Mouse (Mus musculus) kidney, postnatal 0 days (tissue): ENCODE measurements at regions not wholly inside any gene's neighbourhood (a gene's known extent, or its start where the extent isn't known, plus 50 kb on each side); places are given as distances from the start of the nearest gene placed in this dataset.

Source experiments
- ATAC-seq: fragments of 200-750 bp; cut with Nextera tagmentation; replicated peaks from 2 replicates; pipeline ENCODE4 v1.8.0; 2017; ENCODE audit warnings: low read depth, moderate number of reproducible peaks, moderate TSS enrichment, moderate library complexity; ENCODE audit not compliant: low FRiP score
- DNase-seq: peaks from one replicate; pipeline ENCODE4 v3.0.0-alpha.2; 2016; ENCODE audit warnings: low spot score
- H3K27ac ChIP-seq: fragments of 300-500 bp; sonication (generic); 2 replicates; pipeline ENCODE4 v1.5.1; 2014; ENCODE audit warnings: mild to moderate bottlenecking
- H3K27me3 ChIP-seq: fragments of 300-500 bp; sonication (generic); 2 replicates; pipeline ENCODE4 v1.6.1; 2014; ENCODE audit warnings: low read length, mixed read lengths; ENCODE audit not compliant: insufficient read depth
- H3K36me3 ChIP-seq: fragments of 300-500 bp; sonication (generic); 2 replicates; pipeline ENCODE4 v1.6.1; 2014; ENCODE audit warnings: low read length, mixed read lengths; ENCODE audit not compliant: insufficient read depth
- H3K4me1 ChIP-seq: fragments of 300-500 bp; sonication (generic); replicated peaks from 2 replicates; pipeline ENCODE4 v1.6.1; 2014; ENCODE audit warnings: antibody characterized with exemption, low read length, mixed read lengths; ENCODE audit not compliant: insufficient read depth
- H3K4me2 ChIP-seq: fragments of 300-500 bp; sonication (generic); 2 replicates; pipeline ENCODE4 v1.6.1; 2014; ENCODE audit warnings: mild to moderate bottlenecking, low read length, moderate library complexity, mixed read lengths
- H3K4me3 ChIP-seq: fragments of 300-500 bp; sonication (generic); replicated peaks from 2 replicates; pipeline ENCODE4 v1.5.1; 2014; ENCODE audit warnings: low read depth, low read length
- H3K9ac ChIP-seq: fragments of 300-500 bp; sonication (generic); 2 replicates; pipeline ENCODE4 v1.6.1; 2014; ENCODE audit warnings: low read depth, low read length
- H3K9me3 ChIP-seq: fragments of 300-500 bp; sonication (generic); replicated peaks from 2 replicates; pipeline ENCODE4 v1.6.1; 2016; ENCODE audit warnings: low read length, inconsistent platforms, mixed read lengths
- CTCF ChIP-seq: IDR thresholded peaks from 2 replicates; pipeline ENCODE4 v1.5.1; 2016; ENCODE audit warnings: antibody characterized with exemption, low read depth, mild to moderate bottlenecking, moderate library complexity
- WGBS: fragments of 180-500 bp; shearing (Covaris S2); extraction: QIAGEN DNeasy Blood & Tissue Kit; methylation state at CpG from one replicate; pipeline ENCODE4 v1.1.7; 2014; 5-methylcytosine and 5-hydroxymethylcytosine counted together

GRCm38 (mm10) chr12:39326157-39326556, 547.0 kb downstream of the Etv1 start:
- TF ChIP-seq CTCF, result no peak
- Histone ChIP-seq H3K27me3 (no peaks in the 10 kb centered on the region), H3K36me3 (no peaks in the 10 kb centered on the region), H3K9ac (no peak overlapping the region), H3K4me2 (no peak overlapping the region), H3K4me1 (no peaks in the 10 kb centered on the region), H3K27ac (no peak overlapping the region), H3K9me3 (no peaks in the 10 kb centered on the region), H3K4me3 (no peak overlapping the region)
- 65% methylated on average over 7 of the region's 7 CpGs for WGBS
- ATAC-seq (no peak), DNase-seq (no peak)

GRCm38 (mm10) chr12:39326668-39327299, 547.6 kb downstream of the Etv1 start:
- no peak overlapping the region for H3K9ac ChIP-seq
- H3K36me3 ChIP-seq, result no peaks in the 10 kb centered on the region
- peak; percentile 6 for DNase-seq
- no peak overlapping the region for H3K4me3 ChIP-seq
- H3K4me2 ChIP-seq, result 0 out of 2 replicates have a peak overlapping the region, but pooled peaks have one; percentile 2
- no peaks in the 10 kb centered on the region for H3K27me3 ChIP-seq
- no peak overlapping the region for H3K27ac ChIP-seq
- ATAC-seq, result peak; percentile 46; the same call in 1 of the 2 replicates
- H3K4me1 ChIP-seq, result no peaks in the 10 kb centered on the region
- H3K9me3 ChIP-seq, result no peaks in the 10 kb centered on the region
- TF ChIP-seq CTCF, result no peak
- 65% methylated on average over 4 of the region's 4 CpGs for WGBS

GRCm38 (mm10) chr12:39328377-39328776, 549.2 kb downstream of the Etv1 start:
- DNase-seq, result no peak
- ATAC-seq, result no peak
- H3K27ac ChIP-seq, result no peak overlapping the region
- H3K9me3 ChIP-seq, result no peaks in the 10 kb centered on the region
- H3K27me3 ChIP-seq, result no peaks in the 10 kb centered on the region
- no peak overlapping the region for H3K9ac ChIP-seq
- no peaks in the 10 kb centered on the region for H3K4me1 ChIP-seq
- no peaks in the 10 kb centered on the region for H3K36me3 ChIP-seq
- H3K4me2 ChIP-seq, result no peak overlapping the region
- no peak for TF ChIP-seq CTCF
- H3K4me3 ChIP-seq, result no peak overlapping the region

GRCm38 (mm10) chr12:39339101-39339538, 559.9 kb downstream of the Etv1 start:
- Histone ChIP-seq H3K36me3 (no peaks in the 10 kb centered on the region), H3K4me2 (no peak overlapping the region), H3K9ac (no peak overlapping the region), H3K9me3 (no peaks in the 10 kb centered on the region), H3K4me1 (no peaks in the 10 kb centered on the region), H3K4me3 (no peak overlapping the region), H3K27ac (no peak overlapping the region), H3K27me3 (no peaks in the 10 kb centered on the region)
- WGBS, result 91% methylated on average over 5 of the region's 5 CpGs
- TF ChIP-seq CTCF, result no peak
- no peak for ATAC-seq
- DNase-seq, result no peak

- Histone ChIP-seq H3K9ac (no peak overlapping the region), H3K36me3 (no peaks in the 10 kb centered on the region), H3K9me3 (no peaks in the 10 kb centered on the region), H3K27ac (no peak overlapping the region), H3K27me3 (no peaks in the 10 kb centered on the region), H3K4me1 (no peaks in the 10 kb centered on the region), H3K4me2 (no peak overlapping the region), H3K4me3 (no peak overlapping the region)
- no peak for TF ChIP-seq CTCF
- DNase-seq (no peak), ATAC-seq (no peak)
- 92% methylated on average over 5 of the region's 5 CpGs for WGBS
These were observed 562.6 kb downstream of the Etv1 start for GRCm38 (mm10) chr12:39341751-39342271.

- H3K4me2 ChIP-seq, result no peak overlapping the region
- H3K4me1 ChIP-seq, result no peaks in the 10 kb centered on the region
- no peaks in the 10 kb centered on the region for H3K9me3 ChIP-seq
- 88% methylated on average over 9 of the region's 9 CpGs for WGBS
- no peaks in the 10 kb centered on the region for H3K27me3 ChIP-seq
- H3K27ac ChIP-seq, result no peak overlapping the region
- no peaks in the 10 kb centered on the region for H3K36me3 ChIP-seq
- H3K4me3 ChIP-seq, result no peak overlapping the region
- DNase-seq (no peak), ATAC-seq (no peak)
- no peak for TF ChIP-seq CTCF
- no peak overlapping the region for H3K9ac ChIP-seq
These were observed 563.1 kb downstream of the Etv1 start for GRCm38 (mm10) chr12:39342327-39342726.
